Mouse (Mus musculus) right cerebral cortex, postnatal 4 days (tissue): ENCODE results near the gene Zbtb43.
A peak's percentile ranks its signal among the peaks of the same experiment; 100 is the strongest.

Source experiments
- DNase-seq: peaks from one replicate; pipeline ENCODE4 v3.0.0-alpha.2; 2022

The Zbtb43 gene

DNA sequence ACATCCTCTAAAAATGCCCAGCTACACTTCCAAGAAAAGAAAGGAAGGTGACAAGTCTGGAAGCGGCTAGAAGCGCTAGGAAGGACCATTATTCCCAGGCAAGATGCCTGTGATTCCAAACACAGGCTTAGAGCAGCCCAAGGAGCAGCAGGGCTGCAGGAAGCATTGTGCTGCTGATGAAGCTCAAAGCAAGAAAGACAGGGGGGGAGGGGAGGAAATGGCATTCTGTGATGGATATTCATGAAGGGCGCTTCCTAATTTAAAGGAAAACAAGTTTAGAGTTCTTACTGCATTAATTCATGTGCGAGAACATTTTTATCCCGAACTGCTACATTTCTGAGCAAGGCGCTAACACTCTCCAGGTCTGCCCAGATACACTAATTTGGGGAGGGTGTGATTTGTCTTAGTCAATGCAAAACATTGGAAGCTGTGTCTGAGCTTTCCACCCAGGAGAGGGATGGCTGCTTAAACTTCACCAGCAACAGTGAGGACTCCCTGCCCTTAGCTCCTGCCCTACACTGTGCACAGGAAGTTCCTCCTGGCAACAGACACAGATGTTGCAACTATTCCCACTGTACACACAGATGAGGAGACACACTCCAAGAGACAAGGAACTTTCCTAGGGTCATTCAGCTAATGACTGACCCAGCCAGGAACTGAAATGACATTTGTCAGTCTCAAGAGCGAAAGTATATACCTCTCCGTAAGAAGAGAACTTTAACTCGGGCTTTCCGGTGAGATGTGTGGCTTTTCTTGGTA is 41.5 kb downstream of the Zbtb43 start:
- DNase-seq = no peak

DNA sequence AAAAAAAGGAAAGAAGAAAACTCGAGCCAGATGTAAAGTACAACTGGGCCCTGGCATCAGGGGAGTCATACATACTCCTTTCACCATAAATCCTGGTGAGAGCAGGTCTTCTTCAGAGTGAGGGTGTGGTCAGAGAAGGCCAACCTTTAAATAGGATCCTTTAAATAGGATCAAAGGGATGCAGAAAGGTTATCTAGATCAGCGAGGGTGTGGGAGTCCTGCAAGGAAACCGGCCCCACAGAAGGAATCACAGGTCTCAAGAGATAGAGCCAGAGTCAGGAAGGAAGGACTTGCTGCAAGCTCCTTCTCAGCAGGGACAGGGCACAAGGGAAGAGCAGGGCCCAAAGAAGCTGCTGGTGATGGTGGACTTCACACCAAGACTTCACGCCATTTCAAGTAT is 50.9 kb downstream of the Zbtb43 start:
- DNase-seq = no peak

DNA sequence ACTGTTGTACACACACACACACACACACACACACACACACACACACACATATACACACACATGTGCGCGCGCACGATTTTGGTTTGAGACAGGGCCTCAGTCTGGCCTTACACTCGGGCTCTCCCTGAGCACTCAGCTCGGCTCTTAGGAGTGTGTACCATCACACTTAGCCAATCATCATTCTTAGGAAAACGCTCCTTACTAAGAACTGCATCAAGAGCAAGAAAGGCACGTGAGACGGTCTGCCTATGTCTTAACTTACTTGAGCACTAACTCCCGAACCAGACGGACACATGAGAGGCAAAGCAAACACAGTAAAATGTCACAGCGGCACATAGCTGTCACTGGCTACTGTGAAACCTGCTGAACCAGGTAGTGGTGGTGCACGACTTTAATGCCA is 54.3 kb downstream of the Zbtb43 start:
- no peak for DNase-seq

DNA sequence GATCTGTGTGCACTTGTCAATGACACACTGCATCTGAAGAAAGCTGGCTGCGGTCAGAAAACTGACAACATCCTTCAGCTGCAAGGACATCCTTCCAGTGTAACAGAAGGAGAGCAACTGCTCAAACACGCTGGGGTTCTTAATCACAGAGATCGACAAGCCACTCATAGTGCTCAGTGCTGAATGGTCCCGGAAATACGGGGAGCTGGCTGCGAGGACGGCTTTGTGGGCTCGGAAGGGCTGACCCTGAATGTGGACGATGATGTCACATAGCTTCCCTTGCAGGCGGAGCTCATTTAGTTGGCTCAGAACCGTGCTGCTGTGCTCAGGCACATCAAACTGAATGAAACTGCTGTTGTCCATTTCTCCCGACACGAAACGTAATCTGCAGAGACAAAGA is 56.2 kb downstream of the Zbtb43 start:
- no peak for DNase-seq

DNA sequence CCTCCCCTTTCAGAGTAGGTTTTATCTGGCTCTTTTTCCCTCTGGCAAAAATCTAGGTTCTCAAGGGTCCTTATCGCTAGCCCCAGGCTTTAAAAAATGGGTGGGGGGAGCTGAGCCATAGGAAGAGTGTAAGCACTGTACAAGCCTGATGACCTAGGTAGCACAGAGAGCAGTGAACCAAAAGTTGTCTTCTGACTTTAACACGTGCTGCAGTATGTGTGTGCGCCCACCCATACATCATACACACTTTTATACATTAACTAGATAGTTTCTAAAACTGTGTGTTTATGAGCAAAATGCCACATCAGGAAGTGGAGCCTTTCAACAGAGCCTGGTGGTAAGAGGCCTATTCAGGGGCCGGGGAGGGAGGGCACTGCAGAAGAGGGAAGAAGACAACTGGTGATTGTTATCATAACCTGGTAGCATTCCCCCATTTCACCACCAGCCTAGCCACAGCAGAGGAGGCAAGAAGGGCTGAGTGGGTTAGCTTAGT is 64.8 kb downstream of the Zbtb43 start:
- DNase-seq = no peak

DNA sequence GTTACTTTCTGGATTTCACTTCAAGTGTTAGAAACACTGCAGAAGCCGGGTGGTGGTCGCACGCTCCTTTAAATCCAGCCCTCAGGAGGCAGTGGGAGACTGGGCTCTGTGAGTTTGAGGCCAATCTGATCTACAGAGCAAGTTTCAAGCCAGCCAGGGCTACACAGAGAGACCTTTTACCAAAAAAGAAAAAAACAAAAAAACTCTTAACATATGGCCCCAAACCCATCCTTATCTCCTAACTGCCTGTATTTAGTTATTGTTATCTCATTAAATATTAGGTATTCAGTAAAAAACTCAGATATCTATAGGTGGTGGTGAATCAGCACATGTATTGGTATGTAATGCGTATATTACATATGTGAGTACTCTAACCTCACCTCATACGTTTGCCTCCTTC is 65.7 kb downstream of the Zbtb43 start:
- no peak for DNase-seq

DNA sequence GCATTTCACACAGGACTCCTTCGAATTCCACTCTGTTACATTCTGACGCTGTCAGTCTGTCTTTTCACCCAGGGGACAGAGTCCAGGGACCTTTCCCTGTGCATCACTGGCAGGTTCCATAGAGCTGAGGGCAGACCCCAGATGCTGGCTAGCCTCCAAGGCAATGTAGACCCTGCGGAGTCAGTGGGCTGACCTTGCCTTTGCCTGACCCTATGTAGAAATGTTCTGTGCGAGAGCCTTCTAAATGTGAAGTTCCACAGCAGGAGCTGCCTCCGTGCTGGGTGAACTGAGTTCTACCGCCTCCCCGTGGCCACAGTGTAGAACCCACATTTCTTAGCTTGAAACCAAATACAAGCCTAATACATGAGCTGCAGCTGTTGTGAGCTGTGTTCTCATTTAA is 66.1 kb downstream of the Zbtb43 start:
- peak; percentile 80 for DNase-seq

DNA sequence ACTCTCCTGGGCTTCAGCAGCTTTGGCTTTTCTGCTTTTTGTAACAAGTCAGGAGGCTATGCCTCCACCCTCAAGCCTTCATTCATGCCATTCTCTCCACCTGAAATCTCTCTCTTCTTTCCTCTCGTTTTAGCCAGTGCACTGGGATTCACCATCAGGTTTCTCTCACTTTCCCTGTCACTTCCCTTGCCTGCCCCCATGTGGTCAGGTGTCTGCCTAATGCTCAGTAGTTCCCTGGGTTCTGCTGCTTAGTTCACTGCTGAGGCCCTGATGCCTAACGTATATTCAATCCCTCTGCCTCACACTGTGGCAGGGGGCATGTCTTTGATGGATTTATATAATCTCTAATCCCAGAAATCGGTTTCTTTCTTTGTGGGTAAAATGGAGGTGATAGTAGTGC is 67.1 kb downstream of the Zbtb43 start:
- no peak for DNase-seq

DNA sequence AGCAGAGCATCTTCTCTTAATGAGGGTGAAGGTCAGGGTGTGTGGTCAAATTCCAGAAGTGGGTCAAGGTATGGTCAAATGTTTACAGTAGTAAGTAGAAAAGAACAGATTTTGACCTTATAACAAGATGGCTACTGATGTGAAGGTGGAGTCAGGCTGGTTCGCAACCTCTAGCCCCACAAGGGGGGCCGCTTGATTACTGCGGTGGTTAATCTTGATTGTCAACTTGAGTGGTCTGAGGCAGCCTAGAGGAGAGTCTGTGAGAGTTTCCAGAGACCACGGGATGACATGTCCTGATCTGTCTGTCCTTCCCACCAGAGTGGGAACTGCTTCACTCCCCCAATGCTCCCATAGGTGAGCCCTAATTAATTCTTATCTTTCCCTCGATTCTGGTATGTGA is 67.8 kb downstream of the Zbtb43 start:
- DNase-seq = no peak
